Mouse (Mus musculus) ES-Bruce4 (cell line): Measurements from ENCODE around the gene Gnaq.

Experiments
- CTCF ChIP-seq: IDR thresholded peaks from one replicate; pipeline ENCODE4 v1.8.1; 2011; ENCODE audit warnings: low read depth, low read length
- EP300 ChIP-seq: IDR thresholded peaks from 2 replicates; pipeline ENCODE4 v1.6.1; 2011; ENCODE audit warnings: low read depth, low read length; ENCODE audit not compliant: insufficient read depth
- POLR2A ChIP-seq: IDR thresholded peaks from one replicate; pipeline ENCODE4 v1.8.1; 2011; ENCODE audit warnings: low read length; ENCODE audit not compliant: insufficient read depth

GRCm38 (mm10) chr19:16371680-16372079 lies 239.0 kb downstream of the Gnaq start:
- TF ChIP-seq CTCF = no peak
- no peak for TF ChIP-seq EP300
- no peak for TF ChIP-seq POLR2A
